Mouse (Mus musculus) stomach, postnatal 0 days (tissue): ENCODE measurements around the gene Wee2. TPM values are rescaled to one million over a fixed set of nuclear protein-coding genes. Genes with fewer than 3 reads are reported as not detected.

Source experiments
- ATAC-seq: fragments of 200-750 bp; cut with Nextera tagmentation; 2 replicates; pipeline ENCODE4 v1.8.0; 2017; ENCODE audit not compliant: low FRiP score, low TSS enrichment
- DNase-seq: peaks from one replicate; pipeline ENCODE4 v3.0.0-alpha.2; 2016; ENCODE audit warnings: low spot score
- H3K27ac ChIP-seq: fragments of 300-500 bp; sonication (generic); replicated peaks from 2 replicates; pipeline ENCODE4 v1.5.1; 2014; ENCODE audit warnings: mild to moderate bottlenecking, control low read depth
- H3K27me3 ChIP-seq: fragments of 300-500 bp; sonication (generic); 2 replicates; pipeline ENCODE4 v1.6.1; 2014; ENCODE audit warnings: low read length; ENCODE audit not compliant: control insufficient read depth, insufficient read depth
- H3K36me3 ChIP-seq: fragments of 300-500 bp; sonication (generic); 2 replicates; pipeline ENCODE4 v1.6.1; 2014; ENCODE audit warnings: low read length, mixed read lengths; ENCODE audit not compliant: control insufficient read depth, insufficient read depth
- H3K4me1 ChIP-seq: fragments of 300-500 bp; sonication (generic); replicated peaks from 2 replicates; pipeline ENCODE4 v1.6.1; 2014; ENCODE audit warnings: antibody characterized with exemption; ENCODE audit not compliant: control insufficient read depth, insufficient read depth
- H3K4me2 ChIP-seq: fragments of 300-500 bp; sonication (generic); replicated peaks from 2 replicates; pipeline ENCODE4 v1.6.1; 2014; ENCODE audit warnings: low read depth, mild to moderate bottlenecking, control low read depth, moderate library complexity
- H3K4me3 ChIP-seq: fragments of 300-500 bp; sonication (generic); 2 replicates; pipeline ENCODE4 v1.5.1; 2014; ENCODE audit warnings: low read depth, low read length, control low read depth
- H3K9ac ChIP-seq: fragments of 300-500 bp; sonication (generic); 2 replicates; pipeline ENCODE4 v1.6.1; 2014; ENCODE audit warnings: mild to moderate bottlenecking, low read length, control low read depth, mixed read lengths
- H3K9me3 ChIP-seq: fragments of 300-500 bp; sonication (generic); 2 replicates; pipeline ENCODE4 v1.6.1; 2016; ENCODE audit warnings: low read length; ENCODE audit not compliant: control insufficient read depth
- CTCF ChIP-seq: IDR thresholded peaks from 2 replicates; pipeline ENCODE4 v1.5.1; 2016; ENCODE audit warnings: antibody characterized with exemption, low read depth, mild to moderate bottlenecking, moderate library complexity
- EP300 ChIP-seq: optimal IDR thresholded peaks from 2 replicates; pipeline ENCODE3; 2016; ENCODE audit warnings: antibody characterized with exemption
- WGBS: fragments of 180-500 bp; shearing (Covaris S2); extraction: QIAGEN DNeasy Blood & Tissue Kit; methylation state at CpG from one replicate; pipeline ENCODE4 v1.1.7; 2014; 5-methylcytosine and 5-hydroxymethylcytosine counted together
- polyA plus RNA-seq: library from polyadenylated mRNA; unstranded; fragments of >200 nt; fragmentation: Nextera tagmentation; extraction: Ambion mirVana; gene quantifications from 2 replicates; pipeline ENCODE4 v1.2.1, GENCODE M21; 2015

Gene Wee2
- polyA plus RNA-seq, 1 experiment from 2014 or later: not detected

DNA sequence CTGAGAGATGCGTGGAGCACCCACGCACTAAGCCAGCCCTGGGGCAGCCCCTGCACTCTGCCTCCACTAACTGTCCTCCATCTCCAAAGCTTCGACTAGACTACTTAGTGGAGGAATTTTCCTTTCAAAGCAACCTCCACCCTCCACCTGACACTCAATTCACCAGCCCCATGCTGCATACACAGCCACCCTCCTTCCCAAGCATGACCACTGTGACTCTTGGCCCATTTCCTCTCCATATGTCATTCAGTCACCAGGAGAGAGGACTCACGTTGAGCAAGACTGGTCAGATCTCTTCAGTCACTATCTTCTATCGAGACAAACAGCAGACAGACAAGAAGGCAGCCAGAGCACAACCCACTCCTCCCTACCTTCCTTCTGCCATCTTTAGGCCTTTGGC is 25.8 kb upstream of the Wee2 start:
- no peak overlapping the region for H3K27ac ChIP-seq
- no peaks in the 10 kb centered on the region for H3K27me3 ChIP-seq
- peaks cover 5% of the 10 kb centered on the region for H3K36me3 ChIP-seq
- ATAC-seq (no peak), DNase-seq (no peak)
- no peak overlapping the region for H3K4me3 ChIP-seq
- TF ChIP-seq EP300: no peak
- no peak for TF ChIP-seq CTCF
- H3K9me3 ChIP-seq: no peaks in the 10 kb centered on the region
- no peak overlapping the region for H3K9ac ChIP-seq
- no peak overlapping the region for H3K4me2 ChIP-seq
- no peaks in the 10 kb centered on the region for H3K4me1 ChIP-seq
- WGBS: 80% methylated on average over 5 of the region's 5 CpGs

DNA sequence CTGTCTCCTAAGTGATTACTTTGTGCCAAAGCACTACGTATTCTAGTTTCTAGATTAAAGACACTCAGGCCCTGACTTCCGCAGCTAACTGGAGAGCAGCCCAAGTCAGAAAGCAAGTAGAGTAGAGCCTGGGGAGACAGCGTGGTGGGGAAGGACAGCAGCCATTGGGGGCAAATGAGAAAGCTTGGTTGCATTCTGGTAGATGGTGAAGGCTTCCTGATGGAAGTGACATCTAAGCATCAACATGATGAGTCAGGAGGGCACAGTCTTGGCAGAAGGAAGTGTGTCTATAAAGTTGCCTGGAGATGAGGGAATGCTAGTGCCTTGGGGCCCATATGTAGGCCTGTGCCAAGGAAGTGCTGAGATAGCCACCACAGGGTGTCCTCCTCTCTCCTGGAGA is 25.3 kb upstream of the Wee2 start:
- Histone ChIP-seq H3K4me2 (no peak overlapping the region), H3K4me3 (no peak overlapping the region), H3K9ac (no peak overlapping the region), H3K4me1 (no peaks in the 10 kb centered on the region), H3K27ac (no peak overlapping the region), H3K27me3 (no peaks in the 10 kb centered on the region), H3K9me3 (no peaks in the 10 kb centered on the region), H3K36me3 (peaks cover 4% of the 10 kb centered on the region)
- no peak for TF ChIP-seq CTCF
- TF ChIP-seq EP300: no peak
- ATAC-seq (no peak), DNase-seq (no peak)
- WGBS: 92% methylated on average over 3 of the region's 3 CpGs

DNA sequence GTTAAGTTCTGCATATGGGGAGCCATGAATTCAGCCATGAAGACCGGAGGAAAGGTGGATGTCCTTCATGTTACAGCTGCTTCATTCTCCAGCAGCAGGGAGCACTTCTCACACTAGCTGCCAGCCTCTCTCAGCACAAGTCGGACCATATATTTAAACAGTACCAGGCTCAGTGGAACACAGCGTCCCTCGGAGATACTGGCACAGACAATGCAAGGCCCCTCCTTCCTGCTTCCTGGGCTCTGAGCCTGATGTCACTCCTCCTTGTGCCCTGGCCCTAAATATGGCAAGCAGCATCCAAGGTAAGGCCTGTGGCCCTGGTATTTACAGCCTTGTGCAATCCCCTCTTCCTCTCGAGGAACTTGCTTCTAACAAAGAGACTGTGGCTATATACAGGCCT is 23.1 kb upstream of the Wee2 start:
- H3K27me3 ChIP-seq: no peaks in the 10 kb centered on the region
- H3K4me1 ChIP-seq: no peaks in the 10 kb centered on the region
- WGBS: 77% methylated on average over 5 of the region's 5 CpGs
- DNase-seq (no peak), ATAC-seq (no peak)
- no peaks in the 10 kb centered on the region; the same call in 1 of the 2 replicates for H3K36me3 ChIP-seq
- no peak overlapping the region for H3K4me2 ChIP-seq
- H3K9me3 ChIP-seq: no peaks in the 10 kb centered on the region
- H3K9ac ChIP-seq: no peak overlapping the region
- TF ChIP-seq CTCF (no peak), EP300 (no peak)
- no peak overlapping the region for H3K27ac ChIP-seq
- H3K4me3 ChIP-seq: no peak overlapping the region

DNA sequence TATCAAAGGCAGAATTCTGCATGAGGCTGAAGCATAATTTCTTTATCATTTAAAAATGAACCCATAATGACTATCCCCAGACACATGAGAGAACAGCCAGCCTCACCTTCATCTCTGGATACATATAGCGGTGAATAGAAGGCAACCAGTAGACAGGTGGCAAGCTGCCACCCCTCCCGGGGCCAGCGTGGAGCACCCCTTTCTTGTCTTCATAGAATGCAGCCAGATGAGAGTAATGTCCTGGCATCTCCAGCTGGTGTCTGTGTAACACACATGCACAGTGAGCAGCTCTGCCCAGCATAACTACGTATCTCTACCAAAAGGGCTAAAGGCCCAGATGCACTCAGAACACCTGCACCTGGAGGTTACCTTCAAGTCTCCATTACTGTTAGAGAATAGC is 20.5 kb upstream of the Wee2 start:
- 95% methylated on average over 4 of the region's 4 CpGs for WGBS
- no peak for ATAC-seq
- H3K9me3 ChIP-seq: no peaks in the 10 kb centered on the region
- no peaks in the 10 kb centered on the region for H3K36me3 ChIP-seq
- H3K4me3 ChIP-seq: no peak overlapping the region
- no peak overlapping the region for H3K4me2 ChIP-seq
- no peak for TF ChIP-seq EP300
- no peak for TF ChIP-seq CTCF
- no peak for DNase-seq
- H3K9ac ChIP-seq: no peak overlapping the region
- no peaks in the 10 kb centered on the region for H3K27me3 ChIP-seq
- no peak overlapping the region for H3K27ac ChIP-seq
- no peaks in the 10 kb centered on the region for H3K4me1 ChIP-seq

DNA sequence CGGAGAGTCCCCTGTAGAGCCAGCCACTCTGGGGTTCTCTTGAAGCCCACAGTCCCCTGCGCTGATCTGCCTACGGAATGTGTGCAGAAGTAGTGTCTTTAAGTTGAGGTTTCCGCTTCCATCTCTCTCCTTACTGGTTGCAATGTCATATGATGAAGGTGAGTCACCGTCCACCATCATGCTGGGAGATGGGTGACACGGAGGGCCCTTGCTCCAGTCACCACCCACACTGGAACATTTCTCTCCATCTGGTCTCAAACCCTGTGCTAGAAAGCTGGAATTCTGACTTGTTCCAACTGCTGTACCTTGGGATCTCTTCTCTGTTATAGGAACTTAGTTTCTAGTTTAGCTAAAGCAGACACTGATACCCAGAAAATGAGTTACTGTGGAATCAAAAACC is 17.8 kb upstream of the Wee2 start:
- Histone ChIP-seq H3K9me3 (no peaks in the 10 kb centered on the region), H3K4me1 (no peaks in the 10 kb centered on the region), H3K27me3 (no peaks in the 10 kb centered on the region), H3K4me2 (no peak overlapping the region), H3K36me3 (no peaks in the 10 kb centered on the region), H3K27ac (no peak overlapping the region), H3K9ac (no peak overlapping the region), H3K4me3 (no peak overlapping the region)
- no peak for ATAC-seq
- 93% methylated on average over 6 of the region's 6 CpGs for WGBS
- TF ChIP-seq CTCF (no peak), EP300 (no peak)
- no peak for DNase-seq

DNA sequence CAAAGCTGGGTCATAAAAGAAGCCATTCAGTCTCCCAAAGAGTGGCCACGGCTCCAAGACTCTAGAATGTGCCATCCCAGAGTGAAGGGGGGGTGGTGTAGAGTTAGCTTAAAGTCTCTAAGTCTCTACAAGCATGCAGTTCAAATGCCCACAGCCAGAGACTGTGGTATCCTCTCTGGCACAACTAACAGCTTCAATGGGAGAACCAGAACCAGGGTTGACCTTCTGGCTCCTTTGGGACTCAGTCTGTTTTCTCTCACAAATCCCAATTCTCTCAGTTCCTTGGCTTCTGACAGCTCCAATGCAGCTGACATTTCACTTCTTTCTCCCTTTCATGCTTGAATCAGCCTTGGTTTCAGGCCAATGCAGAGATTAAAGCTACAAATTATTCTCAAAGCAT is 15.9 kb upstream of the Wee2 start:
- Histone ChIP-seq H3K27ac (no peak overlapping the region), H3K9me3 (no peaks in the 10 kb centered on the region), H3K4me3 (no peak overlapping the region), H3K9ac (no peak overlapping the region), H3K27me3 (no peaks in the 10 kb centered on the region), H3K4me2 (no peak overlapping the region), H3K36me3 (no peaks in the 10 kb centered on the region), H3K4me1 (no peaks in the 10 kb centered on the region)
- no peak for ATAC-seq
- DNase-seq: no peak
- TF ChIP-seq CTCF: no peak
- TF ChIP-seq EP300: no peak
- WGBS: 89% methylated on average over 1 of the region's 1 CpGs

DNA sequence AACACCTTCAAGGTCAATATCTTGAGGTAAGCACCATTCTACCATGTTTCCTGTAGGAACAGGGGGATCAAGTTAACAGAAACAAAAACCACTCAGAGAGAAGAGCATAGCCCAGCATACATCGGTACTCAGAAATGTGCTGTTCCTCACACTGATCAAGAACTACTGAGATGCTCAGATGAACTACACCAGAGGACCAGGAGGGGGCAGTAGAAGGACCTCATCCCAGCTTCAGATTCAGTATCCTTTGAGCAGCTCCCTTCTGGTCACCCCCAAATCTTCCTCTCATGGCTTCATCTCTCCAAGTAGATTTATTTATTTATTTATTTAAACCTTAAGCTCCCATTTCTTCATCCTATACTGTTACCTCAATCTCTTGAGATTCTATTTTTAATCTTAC is 15.1 kb upstream of the Wee2 start:
- TF ChIP-seq CTCF: peak; percentile 78
- TF ChIP-seq EP300: no peak
- 53% methylated on average over 1 of the region's 1 CpGs for WGBS
- DNase-seq: peak; percentile 67
- Histone ChIP-seq H3K27ac (no peak overlapping the region), H3K27me3 (no peaks in the 10 kb centered on the region), H3K9ac (no peak overlapping the region), H3K36me3 (no peaks in the 10 kb centered on the region), H3K9me3 (no peaks in the 10 kb centered on the region), H3K4me1 (no peaks in the 10 kb centered on the region), H3K4me2 (no peak overlapping the region), H3K4me3 (no peak overlapping the region)
- no peak for ATAC-seq
